Mouse (Mus musculus) liver, adult 2 months (tissue): ENCODE results near the gene Thumpd1. TPM values are rescaled to one million over a fixed set of nuclear protein-coding genes. Genes with fewer than 3 reads are reported as not detected.
"Not testable (repeated sequence)": the region's sequence is repeated elsewhere in the genome, so short reads cannot be mapped to it uniquely, and the experiment has no call there.

Experiments used
- DNase-seq: peaks from one replicate; pipeline ENCODE4 v3.0.0-alpha.2; 2011; ENCODE audit warnings: low read depth, low spot score; ENCODE audit errors: extremely low read depth
- H3K27ac ChIP-seq: fragments of 200-500 bp; replicated peaks from 2 replicates; pipeline ENCODE4 v1.5.1; 2012; ENCODE audit warnings: low read depth, mild to moderate bottlenecking, control low read depth, inconsistent platforms, low read length; ENCODE audit not compliant: insufficient read depth
- H3K27me3 ChIP-seq: fragments of 200-500 bp; 2 replicates; pipeline ENCODE4 v1.6.1; 2012; ENCODE audit warnings: mild to moderate bottlenecking, moderate library complexity, low read length, inconsistent platforms; ENCODE audit not compliant: control insufficient read depth, insufficient read depth
- H3K36me3 ChIP-seq: fragments of 200-500 bp; 2 replicates; pipeline ENCODE4 v1.6.1; 2012; ENCODE audit warnings: low read length, inconsistent platforms; ENCODE audit not compliant: control insufficient read depth, insufficient read depth
- H3K4me1 ChIP-seq: fragments of 200-500 bp; 2 replicates; pipeline ENCODE4 v1.6.1; 2011; ENCODE audit warnings: low read length; ENCODE audit not compliant: control insufficient read depth, insufficient read depth
- H3K4me3 ChIP-seq: fragments of 200-500 bp; 2 replicates; pipeline ENCODE4 v1.5.1; 2011; ENCODE audit warnings: low read depth, mild to moderate bottlenecking, control low read depth, low read length, moderate library complexity; ENCODE audit not compliant: insufficient read depth
- H3K79me2 ChIP-seq: fragments of 200-500 bp; 2 replicates; pipeline ENCODE4 v1.6.1; 2012; ENCODE audit warnings: inconsistent platforms, mild to moderate bottlenecking, low read length, moderate library complexity; ENCODE audit not compliant: control insufficient read depth, insufficient read depth
- H3K9ac ChIP-seq: fragments of 200-500 bp; 2 replicates; pipeline ENCODE4 v1.6.1; 2012; ENCODE audit warnings: low read depth, mild to moderate bottlenecking, control low read depth, inconsistent platforms, low read length
- CTCF ChIP-seq: fragments of 200-500 bp; IDR thresholded peaks from 2 replicates; pipeline ENCODE4 v1.5.1; 2011; ENCODE audit warnings: low read depth, low read length, control low read depth
- POLR2A ChIP-seq: fragments of 200-500 bp; IDR thresholded peaks from 2 replicates; pipeline ENCODE4 v1.6.1; 2011; ENCODE audit warnings: low read length, control low read depth; ENCODE audit not compliant: insufficient read depth; ENCODE audit errors: extremely low read depth
- WGBS: fragments of 180-500 bp; shearing (Covaris S2); methylation state at CpG from one replicate; pipeline ENCODE4 v1.1.7; 2018; 5-methylcytosine and 5-hydroxymethylcytosine counted together
- polyA plus RNA-seq: library from polyadenylated mRNA; depleted of rRNA; stranded (reverse); fragments of >200 nt; gene quantifications from 2 replicates; pipeline ENCODE4 v1.2.3, GENCODE M21; 2012
- total RNA-seq: library from RNA; depleted of rRNA; stranded (reverse); fragments of >200 nt; gene quantifications from 2 replicates; pipeline ENCODE4 v1.2.3, GENCODE M21; 2014

The Thumpd1 gene
- total and polyA plus RNA-seq, 2 experiments = 7.2 to 11.8 TPM

GRCm38 (mm10) chr7:119738877-119739276, 18.3 kb upstream of the Thumpd1 start:
- 97% methylated on average over 2 of the region's 2 CpGs for WGBS
- no peak overlapping the region for H3K27ac ChIP-seq
- no peak overlapping the region for H3K4me3 ChIP-seq
- no peak overlapping the region for H3K9ac ChIP-seq
- H3K27me3 ChIP-seq = no peaks in the 10 kb centered on the region
- no peak for TF ChIP-seq POLR2A
- TF ChIP-seq CTCF = no peak
- no peaks in the 10 kb centered on the region for H3K4me1 ChIP-seq
- DNase-seq = no peak
- no peaks in the 10 kb centered on the region for H3K79me2 ChIP-seq
- H3K36me3 ChIP-seq = no peaks in the 10 kb centered on the region

- H3K9ac ChIP-seq, H3K79me2 ChIP-seq, H3K4me3 ChIP-seq, H3K27me3 ChIP-seq, H3K4me1 ChIP-seq, H3K27ac ChIP-seq, H3K36me3 ChIP-seq: not testable (repeated sequence)
- peak; percentile 60 for DNase-seq
- 85% methylated on average over 4 of the region's 4 CpGs for WGBS
Measured at GRCm38 (mm10) chr7:119731262-119731661, 10.7 kb upstream of the Thumpd1 start.

- Histone ChIP-seq H3K4me1 (no peaks in the 10 kb centered on the region), H3K79me2 (no peaks in the 10 kb centered on the region), H3K27ac (no peak overlapping the region), H3K4me3 (no peak overlapping the region), H3K27me3 (no peaks in the 10 kb centered on the region), H3K9ac (no peak overlapping the region), H3K36me3 (no peaks in the 10 kb centered on the region)
- TF ChIP-seq CTCF (no peak), POLR2A (no peak)
- no peak for DNase-seq
- WGBS = 85% methylated on average over 2 of the region's 2 CpGs
Measured at GRCm38 (mm10) chr7:119727621-119728020, 7.0 kb upstream of the Thumpd1 start.

- Histone ChIP-seq H3K79me2 (peaks cover 4% of the 10 kb centered on the region; the same call in 1 of the 2 replicates), H3K36me3 (peaks cover 24% of the 10 kb centered on the region), H3K27ac (no peak overlapping the region), H3K4me1 (no peaks in the 10 kb centered on the region), H3K9ac (no peak overlapping the region), H3K27me3 (no peaks in the 10 kb centered on the region), H3K4me3 (peak overlapping the region; percentile 95)
- DNase-seq = no peak
- 12% methylated on average over 8 of the region's 8 CpGs for WGBS
- TF ChIP-seq POLR2A (no peak), CTCF (no peak)
Measured at GRCm38 (mm10) chr7:119720947-119721310, 331 bp upstream of the Thumpd1 start.

- Histone ChIP-seq H3K79me2 (no peaks in the 10 kb centered on the region), H3K36me3 (peaks cover 29% of the 10 kb centered on the region), H3K27me3 (no peaks in the 10 kb centered on the region), H3K4me1 (0 out of 2 replicates have a peak, but pooled peaks cover 2% of the 10 kb centered on the region), H3K9ac (no peak overlapping the region), H3K4me3 (no peak overlapping the region), H3K27ac (no peak overlapping the region)
- TF ChIP-seq CTCF (no peak), POLR2A (no peak)
- DNase-seq = no peak
- 93% methylated on average over 7 of the region's 7 CpGs for WGBS
Measured at GRCm38 (mm10) chr7:119714111-119714510, 6.5 kb downstream of the Thumpd1 start.

- no peak overlapping the region for H3K27ac ChIP-seq
- no peaks in the 10 kb centered on the region for H3K36me3 ChIP-seq
- H3K4me3 ChIP-seq = no peak overlapping the region
- H3K4me1 ChIP-seq = no peaks in the 10 kb centered on the region
- H3K79me2 ChIP-seq = no peaks in the 10 kb centered on the region
- no peak overlapping the region for H3K9ac ChIP-seq
- no peaks in the 10 kb centered on the region for H3K27me3 ChIP-seq
- WGBS = 79% methylated on average over 1 of the region's 1 CpGs
- TF ChIP-seq POLR2A = no peak
- no peak for TF ChIP-seq CTCF
- DNase-seq = no peak
Measured at GRCm38 (mm10) chr7:119694926-119695325, 25.7 kb downstream of the Thumpd1 start.
